Mouse (Mus musculus) spleen, adult 2 months (tissue): Measurements from ENCODE around the gene Ndufaf3. TPM values are rescaled to one million over a fixed set of nuclear protein-coding genes. Genes with fewer than 3 reads are reported as not detected.

Experiments used
- DNase-seq, 2 experiments: peaks; one replicate each; pipeline versions ENCODE4 v3.0.0 to v3.0.0-alpha.2; 2012 to 2021; ENCODE audit warnings: low spot score in 2 of 2, low read depth in 1 of 2
- H3K27ac ChIP-seq: fragments of 200-500 bp; 2 replicates; pipeline ENCODE4 v1.5.1; 2012; ENCODE audit warnings: low read length, inconsistent platforms; ENCODE audit not compliant: insufficient read depth
- H3K27me3 ChIP-seq: fragments of 200-500 bp; 2 replicates; pipeline ENCODE4 v1.6.1; 2012; ENCODE audit warnings: mild to moderate bottlenecking, moderate library complexity, low read length, inconsistent platforms; ENCODE audit not compliant: control insufficient read depth, insufficient read depth
- H3K36me3 ChIP-seq: fragments of 200-500 bp; 2 replicates; pipeline ENCODE4 v1.6.1; 2012; ENCODE audit warnings: mild to moderate bottlenecking, low read length, inconsistent platforms; ENCODE audit not compliant: control insufficient read depth, insufficient read depth
- H3K4me1 ChIP-seq: fragments of 200-500 bp; 2 replicates; pipeline ENCODE4 v1.6.1; 2011; ENCODE audit warnings: inconsistent platforms; ENCODE audit not compliant: control insufficient read depth, insufficient read depth, insufficient read length
- H3K4me3 ChIP-seq: fragments of 200-500 bp; 2 replicates; pipeline ENCODE4 v1.5.1; 2011; ENCODE audit warnings: mild to moderate bottlenecking, inconsistent platforms; ENCODE audit not compliant: insufficient read depth, insufficient read length; ENCODE audit errors: extremely low read depth
- CTCF ChIP-seq: fragments of 200-500 bp; IDR thresholded peaks from 2 replicates; pipeline ENCODE4 v1.5.1; 2011; ENCODE audit warnings: mild to moderate bottlenecking, inconsistent platforms; ENCODE audit not compliant: insufficient read depth, insufficient read length, insufficient replicate concordance; ENCODE audit errors: extremely low read depth
- POLR2A ChIP-seq: fragments of 200-500 bp; IDR thresholded peaks from 2 replicates; pipeline ENCODE4 v1.6.1; 2011; ENCODE audit warnings: low read depth, low read length, inconsistent platforms
- WGBS: fragments of 180-500 bp; shearing (Covaris S2); methylation state at CpG from one replicate; pipeline ENCODE4 v1.1.7; 2018; 5-methylcytosine and 5-hydroxymethylcytosine counted together
- polyA plus RNA-seq: library from polyadenylated mRNA; depleted of rRNA; stranded (reverse); fragments of >200 nt; gene quantifications from 2 replicates; pipeline ENCODE4 v1.2.3, GENCODE M21; 2012

Ndufaf3 gene
- polyA plus RNA-seq, 1 experiment = 23.1 TPM

- 8% methylated on average over 69 of the region's 69 CpGs for WGBS
- H3K36me3 ChIP-seq = peaks cover 2% of the 10 kb centered on the region; the same call in 1 of the 2 replicates
- TF ChIP-seq CTCF (no peak), POLR2A (no peak)
- H3K27ac ChIP-seq = no peak within 1 kb of the TSS
- peak within 1 kb of the TSS; percentile 81 for H3K4me3 ChIP-seq
- H3K4me1 ChIP-seq = peaks cover 8% of the 10 kb centered on the region
- peaks cover 2% of the 10 kb centered on the region; the same call in 1 of the 2 replicates for H3K27me3 ChIP-seq
- DNase-seq = peak in 1 of 2 experiments; percentile 37
Measured at GRCm38 (mm10) chr9:108596998-108597764, 29.9 kb upstream of the Ndufaf3 start, which contains the start of gene P4htm. Gene P4htm, minus strand, starts transcription at chr9:108597667.

GRCm38 (mm10) chr9:108594354-108594753 is 27.1 kb upstream of the Ndufaf3 start:
- TF ChIP-seq POLR2A (no peak), CTCF (no peak)
- no peak for DNase-seq
- H3K36me3 ChIP-seq = no peaks in the 10 kb centered on the region
- peaks cover 2% of the 10 kb centered on the region; the same call in 1 of the 2 replicates for H3K27me3 ChIP-seq
- no peak overlapping the region for H3K27ac ChIP-seq
- 82% methylated on average over 3 of the region's 3 CpGs for WGBS
- H3K4me1 ChIP-seq = peaks cover 8% of the 10 kb centered on the region
- H3K4me3 ChIP-seq = no peak overlapping the region

GRCm38 (mm10) chr9:108591462-108591861 is 24.2 kb upstream of the Ndufaf3 start:
- Histone ChIP-seq H3K4me3 (no peak overlapping the region), H3K4me1 (no peaks in the 10 kb centered on the region), H3K27me3 (no peaks in the 10 kb centered on the region), H3K36me3 (no peaks in the 10 kb centered on the region), H3K27ac (no peak overlapping the region)
- 92% methylated on average over 4 of the region's 4 CpGs for WGBS
- DNase-seq = no peak
- TF ChIP-seq POLR2A (no peak), CTCF (no peak)

- DNase-seq = no peak
- Histone ChIP-seq H3K36me3 (no peaks in the 10 kb centered on the region), H3K27me3 (no peaks in the 10 kb centered on the region), H3K4me1 (no peaks in the 10 kb centered on the region), H3K4me3 (no peak overlapping the region), H3K27ac (no peak overlapping the region)
- no peak for TF ChIP-seq POLR2A
- no peak for TF ChIP-seq CTCF
- WGBS = 69% methylated on average over 5 of the region's 5 CpGs
Measured at GRCm38 (mm10) chr9:108589229-108589628, 22.0 kb upstream of the Ndufaf3 start.

- H3K27ac ChIP-seq = no peak overlapping the region
- WGBS = 90% methylated on average over 14 of the region's 14 CpGs
- TF ChIP-seq POLR2A (no peak), CTCF (no peak)
- H3K4me1 ChIP-seq = no peaks in the 10 kb centered on the region
- H3K36me3 ChIP-seq = no peaks in the 10 kb centered on the region
- no peak for DNase-seq
- H3K27me3 ChIP-seq = no peaks in the 10 kb centered on the region
- H3K4me3 ChIP-seq = no peak overlapping the region
Measured at GRCm38 (mm10) chr9:108587571-108588180, 20.4 kb upstream of the Ndufaf3 start.

- Histone ChIP-seq H3K27ac (no peak overlapping the region), H3K4me1 (peaks cover 3% of the 10 kb centered on the region; the same call in 1 of the 2 replicates)
- WGBS = 76% methylated on average over 5 of the region's 5 CpGs
Measured at GRCm38 (mm10) chr9:108579344-108579690, 12.1 kb upstream of the Ndufaf3 start.

More at GRCm38 (mm10) chr9:108579344-108579690, 12.1 kb upstream of the Ndufaf3 start:
- Histone ChIP-seq H3K4me3 (no peak overlapping the region), H3K36me3 (peaks cover 4% of the 10 kb centered on the region; the same call in 1 of the 2 replicates), H3K27me3 (no peaks in the 10 kb centered on the region)
- TF ChIP-seq CTCF (no peak), POLR2A (no peak)
- DNase-seq = no peak
